Mouse (Mus musculus): Measurements from ENCODE around the gene Rbfox1.

DNA sequence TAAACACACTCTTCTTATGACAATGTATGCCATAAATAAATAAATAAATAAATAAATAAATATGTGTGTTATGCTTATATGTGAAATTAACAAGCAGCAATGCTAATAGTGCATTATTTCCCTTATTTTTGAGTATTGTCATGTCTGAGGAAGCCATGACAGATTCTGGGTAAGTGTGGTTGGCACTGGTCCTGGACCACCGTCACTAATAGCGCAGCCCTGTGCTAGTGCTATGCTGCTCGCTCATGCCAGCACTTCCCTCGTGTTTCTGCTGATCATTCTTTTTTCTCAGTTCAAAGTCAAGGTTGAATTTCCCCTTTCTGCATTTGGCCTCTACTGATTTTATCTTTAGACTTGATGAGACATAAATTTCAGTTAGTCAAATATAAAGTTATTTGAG is 398.3 kb downstream of the Rbfox1 start:
- no peak for TF ChIP-seq CTCF (IDR thresholded peaks at IDR 0.05; ENCODE audit: low read depth, low read length)
- no peak for TF ChIP-seq POLR2A (IDR thresholded peaks at IDR 0.05; ENCODE audit: insufficient read depth, low read length)
- TF ChIP-seq EP300 (IDR thresholded peaks at IDR 0.05; ENCODE audit: insufficient read depth, low read depth, low read length): no peak
